Mouse (Mus musculus): Measurements from ENCODE around the gene Emp2. TPM values are rescaled to one million over a fixed set of nuclear protein-coding genes. Genes with fewer than 3 reads are reported as not detected.
A peak's percentile ranks its signal among the peaks of the same experiment; 100 is the strongest.
"Not testable (repeated sequence)": the region's sequence is repeated elsewhere in the genome, so short reads cannot be mapped to it uniquely, and the experiment has no call there.

Gene Emp2
- polyA plus RNA-seq, 1 experiment from 2014 or later: 3.1 TPM

GRCm38 (mm10) chr16:10286513-10287268 lies 27.1 kb downstream of the Emp2 start:
- Histone ChIP-seq H3K27me3 (ENCODE audit: control insufficient read depth, insufficient read depth, low read length) (no peaks in the 10 kb centered on the region), H3K27ac (ENCODE audit: low read depth, low read length) (no peak overlapping the region), H3K4me2 (ENCODE audit: low read depth, low read length, severe bottlenecking) (no peak overlapping the region), H3K9ac (ENCODE audit: low read length) (no peak overlapping the region), H3K4me1 (replicated peaks; ENCODE audit: control insufficient read depth, insufficient read depth, low read length) (no peaks in the 10 kb centered on the region), H3K4me3 (ENCODE audit: low read depth, low read length) (no peak overlapping the region), H3K36me3 (ENCODE audit: control insufficient read depth, insufficient read depth, low read length) (no peaks in the 10 kb centered on the region), H3K9me3 (ENCODE audit: control insufficient read depth, low read length) (no peaks in the 10 kb centered on the region)
- no peak for ATAC-seq (replicated peaks; ENCODE audit: low FRiP score)
- DNase-seq (ENCODE audit: low spot score): no peak
- WGBS: 88% methylated on average over 9 of the region's 9 CpGs

- Histone ChIP-seq H3K4me2 (ENCODE audit: low read depth, low read length, severe bottlenecking) (no peak overlapping the region), H3K4me3 (ENCODE audit: low read depth, low read length) (no peak overlapping the region), H3K36me3 (ENCODE audit: control insufficient read depth, insufficient read depth, low read length) (no peaks in the 10 kb centered on the region), H3K27me3 (ENCODE audit: control insufficient read depth, insufficient read depth, low read length) (no peaks in the 10 kb centered on the region), H3K9me3 (ENCODE audit: control insufficient read depth, low read length) (no peaks in the 10 kb centered on the region), H3K9ac (ENCODE audit: low read length) (no peak overlapping the region), H3K4me1 (replicated peaks; ENCODE audit: control insufficient read depth, insufficient read depth, low read length) (no peaks in the 10 kb centered on the region), H3K27ac (ENCODE audit: low read depth, low read length) (no peak overlapping the region)
- DNase-seq (ENCODE audit: low spot score) (no peak), ATAC-seq (replicated peaks; ENCODE audit: low FRiP score) (no peak)
- WGBS: 85% methylated on average over 3 of the region's 3 CpGs
Observed at GRCm38 (mm10) chr16:10281890-10282289, 31.9 kb downstream of the Emp2 start.

GRCm38 (mm10) chr16:10280286-10280951 lies 33.3 kb downstream of the Emp2 start:
- Histone ChIP-seq H3K36me3 (ENCODE audit: control insufficient read depth, insufficient read depth, low read length) (no peaks in the 10 kb centered on the region), H3K4me2 (ENCODE audit: low read depth, low read length, severe bottlenecking) (no peak overlapping the region), H3K4me3 (ENCODE audit: low read depth, low read length) (no peak overlapping the region), H3K27me3 (ENCODE audit: control insufficient read depth, insufficient read depth, low read length) (no peaks in the 10 kb centered on the region), H3K27ac (ENCODE audit: low read depth, low read length) (no peak overlapping the region), H3K9me3 (ENCODE audit: control insufficient read depth, low read length) (no peaks in the 10 kb centered on the region), H3K9ac (ENCODE audit: low read length) (no peak overlapping the region), H3K4me1 (replicated peaks; ENCODE audit: control insufficient read depth, insufficient read depth, low read length) (no peaks in the 10 kb centered on the region)
- ATAC-seq (replicated peaks; ENCODE audit: low FRiP score) (no peak), DNase-seq (ENCODE audit: low spot score) (peak; percentile 80)
- 55% methylated on average over 12 of the region's 12 CpGs for WGBS

- ATAC-seq (replicated peaks; ENCODE audit: low FRiP score); H3K27me3 ChIP-seq (ENCODE audit: control insufficient read depth, insufficient read depth, low read length); H3K4me2 ChIP-seq (ENCODE audit: low read depth, low read length, severe bottlenecking); H3K4me1 ChIP-seq (replicated peaks; ENCODE audit: control insufficient read depth, insufficient read depth, low read length); H3K27ac ChIP-seq (ENCODE audit: low read depth, low read length); H3K36me3 ChIP-seq (ENCODE audit: control insufficient read depth, insufficient read depth, low read length); DNase-seq (ENCODE audit: low spot score); H3K9me3 ChIP-seq (ENCODE audit: control insufficient read depth, low read length); H3K4me3 ChIP-seq (ENCODE audit: low read depth, low read length); H3K9ac ChIP-seq (ENCODE audit: low read length): not testable (repeated sequence)
- 83% methylated on average over 5 of the region's 5 CpGs for WGBS
Observed at GRCm38 (mm10) chr16:10276778-10277177, 37.0 kb downstream of the Emp2 start.

DNA sequence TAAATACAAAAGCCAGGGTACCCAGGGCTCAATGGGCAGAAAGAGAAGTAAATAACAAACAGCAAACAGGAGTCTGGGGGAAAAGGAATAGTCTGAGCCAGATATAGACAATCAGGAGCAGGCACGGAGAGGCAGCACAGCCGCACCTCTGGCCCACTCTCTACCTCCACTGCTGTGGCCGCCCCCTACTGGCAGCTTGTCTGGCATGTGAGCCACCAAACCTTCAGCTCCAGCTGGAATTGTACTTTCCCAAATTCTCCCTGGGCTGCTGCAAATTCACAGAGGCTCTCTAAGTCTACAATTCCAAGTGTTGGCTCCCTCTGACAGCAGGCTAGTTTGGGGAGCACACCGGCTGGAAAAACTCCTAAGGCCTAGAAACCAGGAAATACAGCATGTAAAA lies 39.3 kb downstream of the Emp2 start:
- DNase-seq (ENCODE audit: low spot score): no peak
- H3K4me3 ChIP-seq (ENCODE audit: low read depth, low read length): no peak overlapping the region
- no peaks in the 10 kb centered on the region for H3K4me1 ChIP-seq (replicated peaks; ENCODE audit: control insufficient read depth, insufficient read depth, low read length)
- 86% methylated on average over 4 of the region's 4 CpGs for WGBS
- no peak overlapping the region for H3K27ac ChIP-seq (ENCODE audit: low read depth, low read length)
- H3K9me3 ChIP-seq (ENCODE audit: control insufficient read depth, low read length): no peaks in the 10 kb centered on the region
- H3K27me3 ChIP-seq (ENCODE audit: control insufficient read depth, insufficient read depth, low read length): no peaks in the 10 kb centered on the region
- no peaks in the 10 kb centered on the region for H3K36me3 ChIP-seq (ENCODE audit: control insufficient read depth, insufficient read depth, low read length)
- no peak overlapping the region for H3K9ac ChIP-seq (ENCODE audit: low read length)
- no peak for ATAC-seq (replicated peaks; ENCODE audit: low FRiP score)
- no peak overlapping the region for H3K4me2 ChIP-seq (ENCODE audit: low read depth, low read length, severe bottlenecking)

GRCm38 (mm10) chr16:10272256-10272655 lies 41.5 kb downstream of the Emp2 start:
- H3K4me2 ChIP-seq (ENCODE audit: low read depth, low read length, severe bottlenecking): no peak overlapping the region
- 26% methylated on average over 3 of the region's 3 CpGs for WGBS
- H3K4me1 ChIP-seq (replicated peaks; ENCODE audit: control insufficient read depth, insufficient read depth, low read length): no peaks in the 10 kb centered on the region
- ATAC-seq (replicated peaks; ENCODE audit: low FRiP score) (no peak), DNase-seq (ENCODE audit: low spot score) (peak; percentile 66)
- H3K36me3 ChIP-seq (ENCODE audit: control insufficient read depth, insufficient read depth, low read length): no peaks in the 10 kb centered on the region
- no peak overlapping the region for H3K9ac ChIP-seq (ENCODE audit: low read length)
- no peaks in the 10 kb centered on the region for H3K9me3 ChIP-seq (ENCODE audit: control insufficient read depth, low read length)
- H3K4me3 ChIP-seq (ENCODE audit: low read depth, low read length): no peak overlapping the region
- H3K27me3 ChIP-seq (ENCODE audit: control insufficient read depth, insufficient read depth, low read length): no peaks in the 10 kb centered on the region
- no peak overlapping the region for H3K27ac ChIP-seq (ENCODE audit: low read depth, low read length)

GRCm38 (mm10) chr16:10253993-10254392 lies 59.8 kb downstream of the Emp2 start:
- Histone ChIP-seq H3K9me3 (ENCODE audit: control insufficient read depth, low read length) (no peaks in the 10 kb centered on the region), H3K27ac (ENCODE audit: low read depth, low read length) (no peak overlapping the region), H3K4me2 (ENCODE audit: low read depth, low read length, severe bottlenecking) (no peak overlapping the region), H3K36me3 (ENCODE audit: control insufficient read depth, insufficient read depth, low read length) (no peaks in the 10 kb centered on the region), H3K4me3 (ENCODE audit: low read depth, low read length) (no peak overlapping the region), H3K4me1 (replicated peaks; ENCODE audit: control insufficient read depth, insufficient read depth, low read length) (no peaks in the 10 kb centered on the region), H3K27me3 (ENCODE audit: control insufficient read depth, insufficient read depth, low read length) (no peaks in the 10 kb centered on the region), H3K9ac (ENCODE audit: low read length) (no peak overlapping the region)
- WGBS: 31% methylated on average over 1 of the region's 1 CpGs
- DNase-seq (ENCODE audit: low spot score) (peak; percentile 51), ATAC-seq (replicated peaks; ENCODE audit: low FRiP score) (no peak)

DNA sequence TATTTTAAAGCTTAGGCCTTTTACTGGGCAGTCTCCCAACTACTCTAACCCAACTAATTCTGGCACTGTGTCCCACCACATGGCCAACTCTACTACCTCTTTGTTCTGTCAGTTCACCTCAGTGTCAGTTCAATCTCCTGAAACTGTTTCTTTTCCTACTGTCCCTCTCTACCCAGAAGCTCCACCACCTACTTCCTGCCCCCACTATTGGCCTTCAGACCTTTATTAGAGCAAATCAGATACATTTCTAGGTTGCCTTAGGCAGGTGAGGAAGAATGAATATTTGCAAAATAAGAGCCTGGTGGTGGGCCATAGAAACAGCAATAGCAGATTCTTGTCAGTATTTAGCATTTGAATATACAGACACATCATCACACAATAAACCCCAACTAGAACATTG lies 77.2 kb downstream of the Emp2 start:
- Histone ChIP-seq H3K4me2 (ENCODE audit: low read depth, low read length, severe bottlenecking) (no peak overlapping the region), H3K9me3 (ENCODE audit: control insufficient read depth, low read length) (no peaks in the 10 kb centered on the region), H3K36me3 (ENCODE audit: control insufficient read depth, insufficient read depth, low read length) (no peaks in the 10 kb centered on the region), H3K4me3 (ENCODE audit: low read depth, low read length) (no peak overlapping the region), H3K9ac (ENCODE audit: low read length) (no peak overlapping the region), H3K27me3 (ENCODE audit: control insufficient read depth, insufficient read depth, low read length) (no peaks in the 10 kb centered on the region), H3K27ac (ENCODE audit: low read depth, low read length) (no peak overlapping the region), H3K4me1 (replicated peaks; ENCODE audit: control insufficient read depth, insufficient read depth, low read length) (no peaks in the 10 kb centered on the region)
- DNase-seq (ENCODE audit: low spot score) (no peak), ATAC-seq (replicated peaks; ENCODE audit: low FRiP score) (no peak)

Data from forebrain, embryonic 11.5 days (tissue).